Mouse (Mus musculus): ENCODE data around the gene Efna4. TPM values are rescaled to one million over a fixed set of nuclear protein-coding genes. Genes with fewer than 3 reads are reported as not detected.

Gene Efna4
- polyA plus RNA-seq, 1 experiment from 2014 or later, result 24.7 TPM

GRCm38 (mm10) chr3:89328623-89329022, 9.2 kb downstream of the Efna4 start:
- no peak overlapping the region for H3K4me2 ChIP-seq (ENCODE audit: low read depth, low read length)

GRCm38 (mm10) chr3:89327371-89327870, 10.4 kb downstream of the Efna4 start:
- no peaks in the 10 kb centered on the region for H3K27me3 ChIP-seq (ENCODE audit: control insufficient read depth, insufficient read depth, low read depth, low read length)
- ATAC-seq (ENCODE audit: low read depth), result no peak

More at GRCm38 (mm10) chr3:89328623-89329022, 9.2 kb downstream of the Efna4 start:
- Histone ChIP-seq H3K4me1 (replicated peaks; ENCODE audit: control insufficient read depth, insufficient read depth, low read length) (peaks cover 10% of the 10 kb centered on the region), H3K9ac (ENCODE audit: low read length) (no peak overlapping the region), H3K4me3 (ENCODE audit: low read length) (no peak overlapping the region), H3K9me3 (ENCODE audit: control insufficient read depth, low read length) (no peaks in the 10 kb centered on the region), H3K36me3 (ENCODE audit: control insufficient read depth, insufficient read depth, low read length) (peaks cover 5% of the 10 kb centered on the region), H3K27me3 (ENCODE audit: control insufficient read depth, insufficient read depth, low read depth, low read length) (no peaks in the 10 kb centered on the region), H3K27ac (ENCODE audit: low read length) (no peak overlapping the region)
- ATAC-seq (ENCODE audit: low read depth), result peak; percentile 25; the same call in 1 of the 2 replicates
- 22% methylated on average over 4 of the region's 4 CpGs for WGBS

DNA sequence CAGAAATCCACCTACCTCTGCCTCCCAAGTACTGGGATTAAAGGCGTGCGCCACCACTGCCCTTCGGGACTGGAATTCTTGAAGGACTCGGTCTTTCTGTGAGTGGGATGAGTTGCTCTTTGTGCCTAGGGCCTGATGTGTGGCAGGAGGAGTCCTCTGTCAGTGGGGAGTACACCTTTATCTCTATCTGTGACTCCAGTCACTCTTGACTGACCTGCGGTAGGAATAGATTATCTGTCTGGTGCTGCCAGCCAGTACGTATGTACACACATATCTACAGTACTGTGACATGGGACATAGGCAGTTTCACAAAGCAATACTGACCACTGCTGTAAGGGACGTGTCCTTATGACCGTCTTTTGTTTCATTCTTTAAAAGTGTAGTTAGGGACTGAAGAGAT, 11.9 kb downstream of the Efna4 start:
- ATAC-seq (ENCODE audit: low read depth), result no peak
- Histone ChIP-seq H3K9me3 (ENCODE audit: control insufficient read depth, low read length) (no peaks in the 10 kb centered on the region), H3K27me3 (ENCODE audit: control insufficient read depth, insufficient read depth, low read depth, low read length) (peaks cover 9% of the 10 kb centered on the region), H3K4me1 (replicated peaks; ENCODE audit: control insufficient read depth, insufficient read depth, low read length) (peaks cover 22% of the 10 kb centered on the region), H3K4me3 (ENCODE audit: low read length) (no peak overlapping the region), H3K9ac (ENCODE audit: low read length) (no peak overlapping the region), H3K36me3 (ENCODE audit: control insufficient read depth, insufficient read depth, low read length) (no peaks in the 10 kb centered on the region), H3K4me2 (ENCODE audit: low read depth, low read length) (no peak overlapping the region), H3K27ac (ENCODE audit: low read length) (no peak overlapping the region)
- 94% methylated on average over 8 of the region's 8 CpGs for WGBS

More at GRCm38 (mm10) chr3:89327371-89327870, 10.4 kb downstream of the Efna4 start:
- H3K27ac ChIP-seq (ENCODE audit: low read length), result no peak overlapping the region
- no peak overlapping the region for H3K4me3 ChIP-seq (ENCODE audit: low read length)
- H3K4me1 ChIP-seq (replicated peaks; ENCODE audit: control insufficient read depth, insufficient read depth, low read length), result peaks cover 7% of the 10 kb centered on the region
- WGBS, result 38% methylated on average over 9 of the region's 9 CpGs
- H3K36me3 ChIP-seq (ENCODE audit: control insufficient read depth, insufficient read depth, low read length), result no peaks in the 10 kb centered on the region
- H3K9ac ChIP-seq (ENCODE audit: low read length), result no peak overlapping the region
- no peaks in the 10 kb centered on the region for H3K9me3 ChIP-seq (ENCODE audit: control insufficient read depth, low read length)
- H3K4me2 ChIP-seq (ENCODE audit: low read depth, low read length), result no peak overlapping the region

DNA sequence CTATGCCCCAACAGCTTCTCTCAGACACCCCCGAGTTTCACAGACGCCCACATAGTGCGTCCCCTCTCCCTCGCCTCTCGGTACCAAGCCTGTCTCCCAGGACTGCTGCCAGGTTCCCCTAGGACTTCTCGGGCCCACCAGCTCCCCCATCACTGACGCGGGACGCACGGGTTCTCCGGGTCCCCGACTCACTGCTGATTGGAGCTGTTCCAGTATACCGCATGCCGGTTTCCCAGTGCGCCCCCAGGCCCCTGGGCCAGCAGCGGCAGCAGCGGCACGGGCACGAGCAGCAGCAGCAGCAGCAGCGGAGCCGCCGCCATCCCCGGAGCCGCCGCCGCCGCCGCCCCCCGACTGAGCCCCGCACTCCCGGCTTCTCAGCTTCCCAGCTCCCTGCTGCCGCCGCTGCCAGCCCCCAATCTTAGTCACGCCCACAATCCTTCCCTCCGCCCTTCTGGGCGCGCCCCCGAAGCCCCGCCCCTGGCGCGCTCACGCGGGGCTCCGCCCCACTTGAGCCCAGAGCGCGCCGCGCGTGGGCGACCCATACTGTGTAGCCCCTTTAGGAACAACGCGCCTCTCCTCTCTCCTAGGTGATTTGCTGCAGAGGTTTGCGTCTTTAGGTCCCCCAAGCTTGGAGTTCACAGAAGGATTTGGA, 15.2 kb downstream of the Efna4 start, which contains the start of gene Efna3:
TSS of gene Efna3 (minus strand) at position 452 of the 652 bp plus-strand sequence.
- Histone ChIP-seq H3K9me3 (ENCODE audit: control insufficient read depth, low read length) (no peaks in the 10 kb centered on the region), H3K4me1 (replicated peaks; ENCODE audit: control insufficient read depth, insufficient read depth, low read length) (peaks cover 37% of the 10 kb centered on the region), H3K27ac (ENCODE audit: low read length) (no peak within 1 kb of the TSS), H3K9ac (ENCODE audit: low read length) (peak within 1 kb of the TSS; percentile 60), H3K27me3 (ENCODE audit: control insufficient read depth, insufficient read depth, low read depth, low read length) (peaks cover 39% of the 10 kb centered on the region), H3K36me3 (ENCODE audit: control insufficient read depth, insufficient read depth, low read length) (no peaks in the 10 kb centered on the region), H3K4me3 (ENCODE audit: low read length) (peak within 1 kb of the TSS; percentile 56), H3K4me2 (ENCODE audit: low read depth, low read length) (peak within 1 kb of the TSS; percentile 92)
- WGBS, result under 1% methylated on average over 49 of the region's 53 CpGs
- peak; percentile 56 for ATAC-seq (ENCODE audit: low read depth)

- peak overlapping the region; percentile 56 for H3K4me3 ChIP-seq (ENCODE audit: low read length)
- H3K36me3 ChIP-seq (ENCODE audit: control insufficient read depth, insufficient read depth, low read length), result no peaks in the 10 kb centered on the region
- peak overlapping the region; percentile 92 for H3K4me2 ChIP-seq (ENCODE audit: low read depth, low read length)
- no peaks in the 10 kb centered on the region for H3K9me3 ChIP-seq (ENCODE audit: control insufficient read depth, low read length)
- peaks cover 34% of the 10 kb centered on the region for H3K4me1 ChIP-seq (replicated peaks; ENCODE audit: control insufficient read depth, insufficient read depth, low read length)
- H3K27me3 ChIP-seq (ENCODE audit: control insufficient read depth, insufficient read depth, low read depth, low read length), result peaks cover 39% of the 10 kb centered on the region
- WGBS, result 2% methylated on average over 14 of the region's 14 CpGs
- H3K9ac ChIP-seq (ENCODE audit: low read length), result peak overlapping the region; percentile 60
- H3K27ac ChIP-seq (ENCODE audit: low read length), result no peak overlapping the region
- ATAC-seq (ENCODE audit: low read depth), result 0 out of 2 replicates have a peak, but pooled peaks have one; percentile 1
Measured at GRCm38 (mm10) chr3:89322131-89322500, 15.7 kb downstream of the Efna4 start.

DNA sequence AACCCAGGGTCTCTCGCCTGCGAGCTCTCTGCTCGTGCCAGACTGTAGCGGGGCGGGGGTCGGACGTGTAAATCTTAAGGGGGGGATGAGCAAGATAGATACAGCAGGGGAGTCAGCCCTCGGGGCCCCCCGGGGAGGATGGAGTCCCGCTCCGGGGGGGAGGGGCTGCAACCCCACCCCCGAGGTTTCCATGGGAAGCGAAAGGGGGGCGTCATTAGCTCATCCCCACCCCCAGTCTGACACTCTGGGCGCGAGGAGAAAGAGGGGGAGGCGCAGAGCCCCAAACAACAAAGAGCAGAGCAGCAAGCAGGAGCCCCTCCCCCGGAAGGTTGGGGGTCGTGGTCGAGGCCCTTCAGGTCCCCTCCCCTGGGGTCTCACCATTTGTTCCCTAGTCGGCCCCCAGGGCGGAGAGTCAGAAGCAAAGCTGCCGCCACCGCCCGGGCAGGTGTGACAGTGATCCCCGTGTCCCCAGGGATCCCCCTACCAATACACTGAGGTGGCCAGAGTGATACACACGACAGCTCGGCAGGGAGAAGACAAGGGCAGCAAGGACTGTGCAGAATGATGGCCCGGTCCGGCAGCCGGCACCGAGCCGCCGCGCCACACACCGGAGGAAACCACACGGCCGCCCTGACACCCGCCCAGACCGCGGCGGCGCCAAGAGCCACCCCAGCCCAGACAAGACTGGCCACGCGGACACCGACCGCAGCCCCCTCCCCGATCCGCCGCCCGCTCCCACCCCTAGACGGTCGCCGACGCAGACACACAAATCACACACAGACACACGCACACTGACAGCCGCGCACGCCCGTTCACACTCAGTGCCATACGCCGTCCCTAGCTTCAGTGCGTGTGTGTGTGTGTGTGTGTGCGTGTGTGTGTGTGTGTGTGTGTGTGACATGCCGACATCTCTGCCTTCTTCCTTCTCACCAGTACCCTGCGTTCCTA, 16.4 kb downstream of the Efna4 start:
- no peak overlapping the region for H3K27ac ChIP-seq (ENCODE audit: low read length)
- peaks cover 39% of the 10 kb centered on the region for H3K27me3 ChIP-seq (ENCODE audit: control insufficient read depth, insufficient read depth, low read depth, low read length)
- H3K9ac ChIP-seq (ENCODE audit: low read length), result peak overlapping the region; percentile 60
- peak overlapping the region; percentile 56 for H3K4me3 ChIP-seq (ENCODE audit: low read length)
- peaks cover 34% of the 10 kb centered on the region for H3K4me1 ChIP-seq (replicated peaks; ENCODE audit: control insufficient read depth, insufficient read depth, low read length)
- no peaks in the 10 kb centered on the region for H3K36me3 ChIP-seq (ENCODE audit: control insufficient read depth, insufficient read depth, low read length)
- H3K9me3 ChIP-seq (ENCODE audit: control insufficient read depth, low read length), result no peaks in the 10 kb centered on the region
- no peak for ATAC-seq (ENCODE audit: low read depth)
- H3K4me2 ChIP-seq (ENCODE audit: low read depth, low read length), result peak overlapping the region; percentile 92
- WGBS, result under 1% methylated on average over 57 of the region's 66 CpGs

DNA sequence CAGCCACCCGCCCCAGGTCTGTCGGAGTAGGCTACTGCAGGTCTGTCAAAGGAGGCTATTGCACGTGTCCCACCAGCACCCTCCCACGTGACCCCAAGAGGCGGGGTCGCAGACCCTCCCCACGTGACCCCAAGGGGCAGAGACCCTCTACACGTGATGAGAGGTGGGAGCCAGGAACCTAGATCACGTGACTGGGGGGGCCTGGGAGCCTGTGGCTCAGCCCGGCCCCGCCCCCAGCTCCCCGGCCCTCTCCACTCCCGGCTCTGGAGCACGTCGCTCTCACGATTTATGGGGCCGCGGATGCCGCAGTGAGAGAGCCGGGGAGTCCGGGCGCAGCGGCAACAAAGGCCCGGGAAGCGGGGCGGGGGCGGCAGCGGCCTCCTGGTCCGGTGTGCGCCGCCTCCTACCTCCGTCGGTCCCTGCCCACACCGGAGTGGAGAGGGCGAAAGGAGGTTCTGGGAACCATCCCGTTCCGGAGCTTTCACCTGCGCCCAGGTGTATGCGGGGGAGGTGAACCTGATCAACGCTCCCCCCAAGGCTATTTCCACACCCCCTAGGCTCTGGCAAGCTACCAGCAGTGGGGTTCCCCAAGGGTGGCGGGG, 17.1 kb downstream of the Efna4 start:
- no peaks in the 10 kb centered on the region for H3K9me3 ChIP-seq (ENCODE audit: control insufficient read depth, low read length)
- peak overlapping the region; percentile 92 for H3K4me2 ChIP-seq (ENCODE audit: low read depth, low read length)
- under 1% methylated on average over 41 of the region's 41 CpGs for WGBS
- H3K27me3 ChIP-seq (ENCODE audit: control insufficient read depth, insufficient read depth, low read depth, low read length), result peaks cover 39% of the 10 kb centered on the region
- H3K36me3 ChIP-seq (ENCODE audit: control insufficient read depth, insufficient read depth, low read length), result no peaks in the 10 kb centered on the region
- peaks cover 40% of the 10 kb centered on the region for H3K4me1 ChIP-seq (replicated peaks; ENCODE audit: control insufficient read depth, insufficient read depth, low read length)
- H3K9ac ChIP-seq (ENCODE audit: low read length), result peak overlapping the region; percentile 50
- H3K4me3 ChIP-seq (ENCODE audit: low read length), result peak overlapping the region; percentile 56
- ATAC-seq (ENCODE audit: low read depth), result no peak
- H3K27ac ChIP-seq (ENCODE audit: low read length), result no peak overlapping the region

GRCm38 (mm10) chr3:89319591-89320350, 18.1 kb downstream of the Efna4 start:
- Histone ChIP-seq H3K27ac (ENCODE audit: low read length) (no peak overlapping the region), H3K4me1 (replicated peaks; ENCODE audit: control insufficient read depth, insufficient read depth, low read length) (peaks cover 48% of the 10 kb centered on the region), H3K4me2 (ENCODE audit: low read depth, low read length) (peak overlapping the region; percentile 92), H3K36me3 (ENCODE audit: control insufficient read depth, insufficient read depth, low read length) (no peaks in the 10 kb centered on the region), H3K27me3 (ENCODE audit: control insufficient read depth, insufficient read depth, low read depth, low read length) (peaks cover 39% of the 10 kb centered on the region), H3K4me3 (ENCODE audit: low read length) (peak overlapping the region; percentile 51), H3K9ac (ENCODE audit: low read length) (peak overlapping the region; percentile 47), H3K9me3 (ENCODE audit: control insufficient read depth, low read length) (no peaks in the 10 kb centered on the region)
- no peak for ATAC-seq (ENCODE audit: low read depth)
- WGBS, result 2% methylated on average over 42 of the region's 58 CpGs

All from lung, embryonic 16.5 days (tissue).